ENCODE assay signal across 8 mouse cellular contexts in genomic region chr12:69537243-69537674, GRCm38 (mm10). TPM values are rescaled to one million over a fixed set of nuclear protein-coding genes. Genes with fewer than 3 reads are reported as not detected.
DNase-seq lines count a peak whose midpoint lies in the region; ATAC-seq and TF ChIP-seq lines count a peak whose summit lies in the region.

No protein-coding gene starts in this region.

- no peak for TF ChIP-seq CTCF in bone marrow, adult 2 months (IDR thresholded peaks at IDR 0.05; ENCODE audit: control insufficient read depth, insufficient read depth, low read length)

- 0 out of 2 replicates have a peak, but pooled peaks cover 5% of the 10 kb centered on the region for H3K27me3 ChIP-seq in forebrain, embryonic 13.5 days

- H3K4me2 ChIP-seq in forebrain, embryonic 13.5 days: no peak overlapping the region

- WGBS in bone marrow, adult 2 months: 13% methylated on average over 10 of the region's 10 CpGs
- WGBS in forebrain, embryonic 13.5 days: 45% methylated on average over 10 of the region's 10 CpGs
- WGBS in macrophage (ENCODE audit: missing documents): 5% methylated on average over 10 of the region's 10 CpGs

- H3K36me3 ChIP-seq in forebrain, embryonic 13.5 days (ENCODE audit: poor library complexity, severe bottlenecking): no peaks in the 10 kb centered on the region
- H3K36me3 ChIP-seq in macrophage (ENCODE audit: inconsistent target): no peaks in the 10 kb centered on the region

- no peak overlapping the region for H3K9ac ChIP-seq in forebrain, embryonic 13.5 days

- no peak overlapping the region for H3K4me3 ChIP-seq in bone marrow, adult 2 months (replicated peaks; ENCODE audit: control insufficient read depth, low read depth, low read length)
- H3K4me3 ChIP-seq in forebrain, embryonic 13.5 days: no peak overlapping the region
- peak overlapping the region; percentile 6; the same call in 1 of the 2 replicates for H3K4me3 ChIP-seq in macrophage (ENCODE audit: inconsistent target)

- peaks cover 6% of the 10 kb centered on the region for H3K4me1 ChIP-seq in bone marrow, adult 2 months (ENCODE audit: control insufficient read depth, insufficient read depth, low read length)
- H3K4me1 ChIP-seq in forebrain, embryonic 13.5 days: peaks cover 20% of the 10 kb centered on the region

- peak; percentile 53 for DNase-seq in adrenal gland, postnatal 10 days
- DNase-seq in adrenal gland, adult 8-10 months: no peak
- DNase-seq in heart, postnatal 4 days: peak; percentile 50
- DNase-seq in left cerebral cortex, postnatal 25 days (ENCODE audit: low spot score in 2 of 2): peak; percentile 12 to 43
- DNase-seq in urinary bladder, adult 2 months (ENCODE audit: low spot score): peak; percentile 42

- intact Hi-C loops in left cerebral cortex, postnatal 25 days (cut with DNase I): no loop called here

- H3K27ac ChIP-seq in bone marrow, adult 2 months (ENCODE audit: control insufficient read depth, insufficient read depth, low read depth, low read length, poor library complexity): peak overlapping the region; percentile 85
- H3K27ac ChIP-seq in forebrain, embryonic 13.5 days: 0 out of 2 replicates have a peak overlapping the region, but pooled peaks have one; percentile 0
- H3K27ac ChIP-seq in macrophage: peak overlapping the region; percentile 100

- no peaks in the 10 kb centered on the region for H3K79me2 ChIP-seq in macrophage (ENCODE audit: inconsistent target)

- no peak for ATAC-seq in forebrain, embryonic 13.5 days

- no peak for TF ChIP-seq POLR2A in bone marrow, adult 2 months (IDR thresholded peaks at IDR 0.05; ENCODE audit: borderline replicate concordance, control insufficient read depth, low read depth, low read length)

- no peaks in the 10 kb centered on the region for H3K9me3 ChIP-seq in forebrain, embryonic 13.5 days (replicated peaks)

RNA-seq across cellular contexts. Expression of gene Vcpkmt, which starts 45.6 kb away (rescaled TPM):
- 10 to 100 TPM; 10.7 to 10.8 TPM for total RNA-seq in adrenal gland, postnatal 10 days (2021)
- 10 to 100 TPM; 14.5 to 21.8 (median 18.3) TPM for total RNA-seq in adrenal gland, adult 8-10 months (2022)
- 1.6 and 3.0 TPM in 2 replicates for polyA plus RNA-seq in bone marrow, adult 2 months (2011; ENCODE audit: insufficient read depth, insufficient read length, low replicate concordance, missing spikeins)
- polyA plus RNA-seq in forebrain, embryonic 13.5 days (2015; fragmentation: Nextera tagmentation; extraction: Ambion mirVana): 26.0 and 26.9 TPM in 2 replicates
- 1 to 10 TPM; 6.3 to 6.9 TPM for total RNA-seq in heart, postnatal 4 days (2021)
- total RNA-seq in left cerebral cortex, postnatal 25 days (2021): 10 to 100 TPM; 24.0 to 24.9 TPM
- 1 to 10 TPM in 20 of 26 experiments, under 1 TPM in 3, not detected in 3; 0.81 to 7.8 (median 2.2) TPM for total RNA-seq in macrophage (2018; cell fraction: chromatin; rRNA removed)
- total RNA-seq in macrophage (2018; cell fraction: cytosol; rRNA removed): 10 to 100 TPM; 12.2 to 22.8 (median 17.3) TPM
- total RNA-seq in macrophage (2018; cell fraction: nucleus; rRNA removed): 1 to 10 TPM; 1.1 to 9.9 (median 4.3) TPM
- 15.4 to 25.0 TPM (median 23.6 TPM) in 3 replicates for polyA plus RNA-seq in macrophage (2018)
- 9.4 and 9.8 TPM in 2 replicates for polyA plus RNA-seq in urinary bladder, adult 2 months (2012; rRNA removed)

Comparison
In these comparisons a context has a peak if more than half of its experiments do, and no peak if none do; other contexts are left out.
1. H3K27ac ChIP-seq: peak in every context shown above with its lines; median percentile 100 in macrophage; 85 in bone marrow, adult 2 months; 0 in forebrain, embryonic 13.5 days.